8 mouse cellular contexts compared by ENCODE assay signal in genomic region chr4:108117924-108118876, GRCm38 (mm10). TPM values are rescaled to one million over a fixed set of nuclear protein-coding genes. Genes with fewer than 3 reads are reported as not detected.
DNase-seq lines count a peak whose midpoint lies in the region; ATAC-seq lines count a peak whose summit lies in the region.

No protein-coding gene starts in this region.

- peak; percentile 98 for ATAC-seq in common myeloid progenitor, adult 5-6 weeks (replicated peaks; ENCODE audit: low read depth, poor library complexity, severe bottlenecking)
- ATAC-seq in megakaryocyte progenitor cell, adult 5-6 weeks (replicated peaks; ENCODE audit: poor library complexity), result peak; percentile 97

- DNase-seq in ZHBTc4 (ENCODE audit: low read depth, low spot score), result peak; percentile 98
- peak; percentile 92 for DNase-seq in gastrocnemius, adult 8-10 months (ENCODE audit: low spot score in 2 of 2)
- DNase-seq in induced T-regulatory cell, adult 2 months (ENCODE audit: low read depth), result peak; percentile 93
- DNase-seq in left cerebral cortex, adult 9 months (ENCODE audit: low spot score in 2 of 2), result peak; percentile 77 to 93
- DNase-seq in right cerebral cortex, postnatal 14 days, result peak; percentile 91
- peak; percentile 93 to 96 for DNase-seq in urinary bladder, postnatal 36 days (ENCODE audit: low spot score in 2 of 2)

RNA-seq across cellular contexts. Expression of gene Podn, which starts 22.0 kb away (rescaled TPM):
- not detected in 2 replicates for total RNA-seq in common myeloid progenitor, adult 5-6 weeks (2017)
- 1 to 10 TPM; 5.1 to 7.9 (median 5.5) TPM for total RNA-seq in gastrocnemius, adult 8-10 months (2022)
- 0.44 TPM in 1 of 2 replicates, not detected in the other for total RNA-seq in megakaryocyte progenitor cell, adult 5-6 weeks (2015)
- not detected in 2 replicates for total RNA-seq in megakaryocyte progenitor cell, adult 5-6 weeks (2017)

RNA-seq across cellular contexts. Expression of gene Scp2, which starts 26.6 kb away (rescaled TPM):
- total RNA-seq in common myeloid progenitor, adult 5-6 weeks (2017), result 174 and 175 TPM in 2 replicates
- 100 to 1,000 TPM; 159 to 176 (median 161) TPM for total RNA-seq in gastrocnemius, adult 8-10 months (2022)
- 205 and 243 TPM in 2 replicates for total RNA-seq in megakaryocyte progenitor cell, adult 5-6 weeks (2015)
- 288 and 345 TPM in 2 replicates for total RNA-seq in megakaryocyte progenitor cell, adult 5-6 weeks (2017)

RNA-seq across cellular contexts. Expression of gene Echdc2, which starts 47.0 kb away (rescaled TPM):
- total RNA-seq in common myeloid progenitor, adult 5-6 weeks (2017), result not detected in 2 replicates
- 1 to 10 TPM; 6.3 to 9.1 (median 7.4) TPM for total RNA-seq in gastrocnemius, adult 8-10 months (2022)
- 0.37 and 0.86 TPM in 2 replicates for total RNA-seq in megakaryocyte progenitor cell, adult 5-6 weeks (2015)
- not detected in 2 replicates for total RNA-seq in megakaryocyte progenitor cell, adult 5-6 weeks (2017)

Comparison
In these comparisons a context has a peak if more than half of its experiments do, and no peak if none do; other contexts are left out.
1. Peak in every context shown above with its lines: DNase-seq and ATAC-seq.